Mouse (Mus musculus): ENCODE results near the gene 4930453N24Rik.

DNA sequence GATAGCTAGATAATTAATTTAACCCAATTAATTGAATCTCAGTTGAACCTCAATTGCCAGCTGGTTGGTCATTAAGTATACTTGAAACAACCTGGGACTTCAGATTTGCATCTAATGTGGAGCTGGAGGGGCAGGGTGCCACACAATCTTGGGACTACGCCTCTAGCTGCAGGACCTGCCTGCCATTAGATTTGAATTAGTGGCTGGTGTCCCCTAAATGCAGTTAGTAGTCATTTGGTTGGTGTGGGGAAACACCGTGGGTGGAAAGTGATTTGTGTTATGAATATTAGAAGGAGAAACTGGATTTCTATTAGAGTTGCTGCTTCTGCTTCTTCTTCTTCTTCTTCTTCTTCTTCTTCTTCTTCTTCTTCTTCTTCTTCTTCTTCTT lies 464 bp upstream of the 4930453N24Rik start:
- TF ChIP-seq CTCF (IDR thresholded peaks at IDR 0.05; ENCODE audit: extremely low read depth, insufficient read length, insufficient replicate concordance, low read depth, low read length) = no peak
- TF ChIP-seq POLR2A (IDR thresholded peaks at IDR 0.05; ENCODE audit: low read depth, low read length) = no peak
